Mouse (Mus musculus): Measurements from ENCODE around the gene Tra2a. TPM values are rescaled to one million over a fixed set of nuclear protein-coding genes. Genes with fewer than 3 reads are reported as not detected.
A peak's percentile ranks its signal among the peaks of the same experiment; 100 is the strongest.

Gene Tra2a
- total and polyA plus RNA-seq, 3 experiments, result 35.7 to 174 (median 160) TPM

DNA sequence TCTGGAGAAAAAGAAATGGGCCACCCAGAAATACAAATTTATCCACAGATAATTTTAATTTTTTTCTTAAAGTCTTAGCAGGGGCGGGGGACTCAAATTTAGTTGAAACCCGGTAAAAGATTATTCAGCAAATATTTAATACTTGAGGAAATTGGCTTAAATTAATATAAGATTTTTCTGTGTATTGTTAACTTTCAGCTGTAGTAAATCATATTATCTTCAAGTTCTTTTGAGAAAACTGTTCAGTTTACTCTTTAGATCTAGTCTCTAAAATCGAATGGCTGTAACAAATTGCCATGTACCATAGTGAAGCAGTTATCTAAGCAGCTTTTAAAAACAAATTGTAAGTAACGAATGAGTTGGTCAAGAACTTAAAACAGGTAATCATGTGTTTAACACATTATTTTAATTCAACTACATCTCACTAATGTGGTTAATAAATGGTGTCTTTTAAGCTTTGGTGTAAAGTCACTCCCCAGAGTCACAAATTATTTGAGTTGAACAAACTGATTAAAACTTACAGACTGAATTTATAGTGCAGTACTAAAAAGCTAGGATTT is 44.8 kb downstream of the Tra2a start:
- Histone ChIP-seq H3K27me3 (ENCODE audit: insufficient read depth, low read length) (no peaks in the 10 kb centered on the region), H3K36me3 (replicated peaks) (no peaks in the 10 kb centered on the region)
- no peak for DNase-seq (ENCODE audit: low spot score)

DNA sequence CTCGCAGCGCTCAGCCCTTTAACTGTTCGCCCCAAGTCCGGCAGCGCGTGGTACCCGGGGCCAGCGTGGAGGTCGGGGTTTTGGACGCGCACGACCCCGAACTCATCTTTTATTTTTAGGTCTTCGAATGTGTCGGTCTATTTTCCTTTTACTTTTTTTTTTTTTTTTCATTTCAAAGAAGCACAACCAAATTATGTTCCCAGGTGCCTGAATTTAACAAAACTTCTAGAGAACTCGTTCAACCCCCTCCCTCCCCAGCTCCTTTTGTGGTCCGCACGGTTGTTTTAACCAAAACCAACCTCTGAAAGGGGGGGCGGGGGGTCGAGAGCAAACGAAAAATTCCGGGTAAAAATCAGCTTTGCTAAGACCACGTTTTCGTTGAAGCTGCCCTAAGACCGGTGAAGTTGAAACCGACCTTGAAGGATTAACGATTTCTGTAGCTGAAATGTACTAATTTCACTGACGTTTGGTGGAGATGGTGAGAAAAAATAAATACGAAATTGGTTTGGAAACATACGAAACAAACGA is 45.5 kb downstream of the Tra2a start:
- no peak for TF ChIP-seq GATA1 (IDR thresholded peaks at IDR 0.05; ENCODE audit: borderline replicate concordance, low read length)
- TF ChIP-seq GATA2 (IDR thresholded peaks at IDR 0.05; ENCODE audit: borderline replicate concordance, low read depth, low read length), result no peak
- TF ChIP-seq POLR2AphosphoS5 (IDR thresholded peaks at IDR 0.05; ENCODE audit: insufficient replicate concordance, low read depth, low read length), result no peak
- no peak for TF ChIP-seq CTCF (IDR thresholded peaks at IDR 0.05; ENCODE audit: low read depth, low read length)
- TF ChIP-seq TAL1 (conservative IDR thresholded peaks at IDR 0.05; ENCODE audit: low read depth, low read length), result no peak
- ATAC-seq (ENCODE audit: extremely low read depth, insufficient number of reproducible peaks, low FRiP score, poor library complexity, severe bottlenecking) (no peak), DNase-seq (ENCODE audit: low spot score) (no peak)
- no peaks in the 10 kb centered on the region for H3K9me3 ChIP-seq (replicated peaks)
- H3K4me3 ChIP-seq (ENCODE audit: low read depth, low read length), result peak overlapping the region; percentile 78
- peaks cover 10% of the 10 kb centered on the region for H3K4me1 ChIP-seq (ENCODE audit: insufficient read depth, low read depth, low read length)
- H3K36me3 ChIP-seq (replicated peaks), result no peaks in the 10 kb centered on the region
- no peaks in the 10 kb centered on the region for H3K27me3 ChIP-seq (ENCODE audit: insufficient read depth, low read length)

More for the DNA sequence above, 44.8 kb downstream of the Tra2a start:
- H3K9me3 ChIP-seq (replicated peaks), result no peaks in the 10 kb centered on the region
- peak overlapping the region; percentile 16; the same call in 1 of the 2 replicates for H3K4me3 ChIP-seq (ENCODE audit: low read depth, low read length)
- H3K4me1 ChIP-seq (ENCODE audit: insufficient read depth, low read depth, low read length), result peaks cover 6% of the 10 kb centered on the region
- TF ChIP-seq POLR2AphosphoS5 (IDR thresholded peaks at IDR 0.05; ENCODE audit: insufficient replicate concordance, low read depth, low read length) (no peak), TAL1 (conservative IDR thresholded peaks at IDR 0.05; ENCODE audit: low read depth, low read length) (no peak), GATA1 (IDR thresholded peaks at IDR 0.05; ENCODE audit: borderline replicate concordance, low read length) (no peak), CTCF (IDR thresholded peaks at IDR 0.05; ENCODE audit: low read depth, low read length) (no peak), GATA2 (IDR thresholded peaks at IDR 0.05; ENCODE audit: borderline replicate concordance, low read depth, low read length) (no peak)
- no peak for ATAC-seq (ENCODE audit: extremely low read depth, insufficient number of reproducible peaks, low FRiP score, poor library complexity, severe bottlenecking)

DNA sequence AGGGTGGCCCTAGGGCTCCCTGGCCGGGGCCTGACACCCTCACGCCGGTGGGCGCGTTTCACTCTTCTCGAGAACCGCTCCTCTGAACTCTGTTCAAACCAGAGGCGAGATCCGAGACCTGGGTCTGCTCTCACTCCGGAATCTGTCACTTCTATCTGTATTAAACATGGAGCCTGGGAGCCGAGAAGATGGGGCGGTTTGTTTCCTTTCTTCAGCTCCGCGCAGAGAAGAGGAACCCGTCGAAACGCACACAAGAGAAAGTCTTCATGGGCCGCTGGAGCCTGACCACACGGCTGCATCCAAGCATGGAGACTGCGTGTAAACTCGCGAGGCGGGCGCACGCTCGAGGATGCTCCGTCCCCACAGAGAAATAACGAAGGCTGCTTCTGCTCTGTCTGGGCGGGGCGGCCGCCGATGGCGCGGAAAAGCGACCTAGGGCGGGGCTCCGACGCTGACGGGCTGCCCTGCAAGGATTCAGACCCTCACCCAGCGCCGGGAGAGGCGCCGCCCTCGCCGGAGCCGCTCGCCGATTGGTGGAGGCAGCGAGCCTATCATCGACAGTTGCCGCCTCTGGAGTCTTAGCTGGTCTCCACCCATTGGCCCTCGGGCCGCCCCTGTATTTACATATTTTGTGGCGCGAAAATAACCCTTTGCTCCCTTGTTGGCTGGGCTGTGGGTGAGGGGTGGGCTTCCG is 46.1 kb downstream of the Tra2a start:
- H3K9me3 ChIP-seq (replicated peaks), result no peaks in the 10 kb centered on the region
- H3K36me3 ChIP-seq (replicated peaks), result peaks cover 4% of the 10 kb centered on the region
- H3K4me1 ChIP-seq (ENCODE audit: insufficient read depth, low read depth, low read length), result peaks cover 16% of the 10 kb centered on the region
- no peak for TF ChIP-seq POLR2AphosphoS5 (IDR thresholded peaks at IDR 0.05; ENCODE audit: insufficient replicate concordance, low read depth, low read length)
- no peak for TF ChIP-seq TAL1 (conservative IDR thresholded peaks at IDR 0.05; ENCODE audit: low read depth, low read length)
- no peak for TF ChIP-seq CTCF (IDR thresholded peaks at IDR 0.05; ENCODE audit: low read depth, low read length)
- no peak for TF ChIP-seq GATA1 (IDR thresholded peaks at IDR 0.05; ENCODE audit: borderline replicate concordance, low read length)
- H3K4me3 ChIP-seq (ENCODE audit: low read depth, low read length), result peak overlapping the region; percentile 78
- DNase-seq (ENCODE audit: low spot score) (peak; percentile 87), ATAC-seq (ENCODE audit: extremely low read depth, insufficient number of reproducible peaks, low FRiP score, poor library complexity, severe bottlenecking) (peak; percentile 72)
- H3K27me3 ChIP-seq (ENCODE audit: insufficient read depth, low read length), result no peaks in the 10 kb centered on the region

DNA sequence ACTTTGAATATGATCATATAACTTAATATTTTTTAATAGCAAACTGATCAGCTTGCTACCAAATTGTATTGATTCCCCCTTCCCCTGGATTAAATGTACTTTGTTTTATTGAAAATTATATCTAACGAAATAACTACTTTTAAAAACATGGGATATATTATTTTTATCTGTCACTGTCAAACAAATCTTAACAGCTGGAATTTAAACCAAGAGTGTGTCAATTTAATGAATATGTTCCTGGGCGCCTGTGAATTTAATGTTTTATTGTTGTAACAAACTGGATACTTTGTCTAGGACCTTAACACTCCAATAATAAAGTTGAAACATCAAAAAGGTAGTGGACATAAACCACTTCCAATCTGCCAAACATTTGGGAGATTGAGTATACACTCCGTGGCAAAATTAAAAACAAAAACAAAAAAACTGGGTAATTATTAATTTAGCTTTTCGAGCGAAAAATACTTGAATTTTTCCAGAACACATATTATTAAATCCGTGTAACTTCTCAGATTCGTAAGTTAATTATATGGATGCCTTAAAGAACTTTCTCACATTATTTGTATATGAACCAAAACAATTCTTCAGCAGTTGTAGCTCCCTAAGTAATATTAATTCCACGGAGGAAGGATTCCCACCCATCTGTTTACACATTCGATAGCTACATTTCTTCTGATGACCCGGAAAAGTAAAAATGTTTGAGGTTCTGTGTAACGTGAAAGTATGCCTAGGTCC is 46.9 kb downstream of the Tra2a start:
- ATAC-seq (ENCODE audit: extremely low read depth, insufficient number of reproducible peaks, low FRiP score, poor library complexity, severe bottlenecking) (no peak), DNase-seq (ENCODE audit: low spot score) (no peak)
- H3K4me1 ChIP-seq (ENCODE audit: insufficient read depth, low read depth, low read length), result peaks cover 23% of the 10 kb centered on the region
- H3K4me3 ChIP-seq (ENCODE audit: low read depth, low read length), result peak overlapping the region; percentile 78
- TF ChIP-seq POLR2AphosphoS5 (IDR thresholded peaks at IDR 0.05; ENCODE audit: insufficient replicate concordance, low read depth, low read length), result no peak
- TF ChIP-seq GATA2 (IDR thresholded peaks at IDR 0.05; ENCODE audit: borderline replicate concordance, low read depth, low read length), result no peak
- TF ChIP-seq GATA1 (IDR thresholded peaks at IDR 0.05; ENCODE audit: borderline replicate concordance, low read length), result no peak
- no peak for TF ChIP-seq TAL1 (conservative IDR thresholded peaks at IDR 0.05; ENCODE audit: low read depth, low read length)
- TF ChIP-seq CTCF (IDR thresholded peaks at IDR 0.05; ENCODE audit: low read depth, low read length), result no peak
- no peaks in the 10 kb centered on the region for H3K27me3 ChIP-seq (ENCODE audit: insufficient read depth, low read length)
- no peaks in the 10 kb centered on the region for H3K9me3 ChIP-seq (replicated peaks)
- peaks cover 7% of the 10 kb centered on the region for H3K36me3 ChIP-seq (replicated peaks)

DNA sequence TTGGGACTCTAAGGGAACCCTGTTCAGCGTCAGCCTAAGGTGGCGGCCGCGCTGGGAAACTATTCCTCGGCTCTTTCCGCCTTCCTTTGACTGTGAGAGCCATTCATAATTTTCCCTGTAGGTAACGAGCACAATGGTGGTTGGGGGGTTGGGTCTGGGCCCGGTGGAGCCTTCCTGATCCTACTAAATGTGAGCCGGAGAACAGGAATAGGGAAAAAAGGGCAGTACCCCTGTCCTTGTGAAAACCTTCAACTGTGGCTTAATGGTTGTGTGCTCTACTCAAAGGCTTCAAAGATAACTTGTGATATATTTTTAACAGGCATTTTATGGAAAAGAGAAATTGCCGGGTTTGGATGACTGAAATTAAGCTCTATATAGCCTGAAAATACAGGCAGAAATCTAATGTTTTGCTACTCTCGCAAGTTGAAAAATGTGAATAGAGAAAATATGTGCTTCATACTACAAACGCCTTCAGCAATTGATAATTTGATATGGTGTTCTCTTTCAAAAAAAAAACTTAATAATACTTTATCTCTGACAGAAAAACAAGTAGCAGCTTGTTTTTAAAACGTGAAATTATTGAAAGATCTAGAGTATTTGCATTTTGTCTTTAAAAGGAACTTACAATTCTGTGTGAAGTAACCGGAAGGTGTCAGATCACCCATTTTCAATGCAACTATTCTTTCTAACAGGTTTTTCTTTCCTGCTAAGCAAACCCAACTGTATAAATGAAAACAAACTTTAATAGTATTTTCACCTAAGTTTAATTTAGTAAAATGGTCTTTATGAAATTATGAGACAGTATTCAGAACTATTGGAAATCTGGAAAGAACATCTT is 47.9 kb downstream of the Tra2a start:
- no peak for TF ChIP-seq TAL1 (conservative IDR thresholded peaks at IDR 0.05; ENCODE audit: low read depth, low read length)
- no peak for TF ChIP-seq GATA2 (IDR thresholded peaks at IDR 0.05; ENCODE audit: borderline replicate concordance, low read depth, low read length)
- TF ChIP-seq POLR2AphosphoS5 (IDR thresholded peaks at IDR 0.05; ENCODE audit: insufficient replicate concordance, low read depth, low read length), result no peak
- TF ChIP-seq GATA1 (IDR thresholded peaks at IDR 0.05; ENCODE audit: borderline replicate concordance, low read length), result no peak
- no peak for TF ChIP-seq CTCF (IDR thresholded peaks at IDR 0.05; ENCODE audit: low read depth, low read length)
- H3K27me3 ChIP-seq (ENCODE audit: insufficient read depth, low read length), result no peaks in the 10 kb centered on the region
- no peaks in the 10 kb centered on the region for H3K9me3 ChIP-seq (replicated peaks)
- peak overlapping the region; percentile 89 for H3K4me3 ChIP-seq (ENCODE audit: low read depth, low read length)
- ATAC-seq (ENCODE audit: extremely low read depth, insufficient number of reproducible peaks, low FRiP score, poor library complexity, severe bottlenecking), result no peak
- H3K4me1 ChIP-seq (ENCODE audit: insufficient read depth, low read depth, low read length), result peaks cover 29% of the 10 kb centered on the region
- no peak for DNase-seq (ENCODE audit: low spot score)
- peaks cover 11% of the 10 kb centered on the region for H3K36me3 ChIP-seq (replicated peaks)
